ENCODE assay signal across 1 mouse cellular context in the genomic region with DNA sequence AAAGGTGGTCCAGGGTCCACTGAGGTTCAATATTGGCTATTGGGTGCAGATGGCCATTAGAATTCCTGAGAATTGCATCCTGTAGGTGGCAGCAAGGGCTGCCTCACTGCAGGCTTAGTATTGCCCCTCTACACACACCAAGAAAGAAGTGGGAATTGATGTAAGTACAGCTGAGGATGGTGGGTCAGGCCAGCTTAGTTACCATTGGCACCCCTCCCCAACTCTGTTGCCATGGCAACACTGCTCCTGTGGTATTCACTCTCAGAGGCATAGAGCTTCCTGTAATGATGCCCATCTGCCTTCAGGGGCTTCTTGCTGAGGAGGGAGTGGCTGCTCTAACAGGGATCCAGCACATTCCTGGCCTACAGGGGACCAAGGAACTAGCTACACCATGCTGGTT.
TF ChIP-seq lines count a peak whose summit lies in the region.

No protein-coding gene starts in this region.

TF ChIP-seq in CH12.LX, 34 proteins besides CTCF, POLR2A, EP300 and RAD21:
- TF ChIP-seq UBTF (IDR thresholded peaks at IDR 0.05; ENCODE audit: low read depth, low read length) (no peak), USF1 (IDR thresholded peaks at IDR 0.05; ENCODE audit: low read depth, low read length) (no peak), KAT2A (IDR thresholded peaks at IDR 0.05; ENCODE audit: insufficient replicate concordance, low read length) (no peak), RCOR1 (conservative IDR thresholded peaks at IDR 0.05; ENCODE audit: low read depth, low read length) (no peak), PAX5 (IDR thresholded peaks at IDR 0.05; ENCODE audit: low read length) (no peak), MAZ (IDR thresholded peaks at IDR 0.05; ENCODE audit: low read depth, low read length) (no peak), NELFE (IDR thresholded peaks at IDR 0.05; ENCODE audit: low read depth, low read length) (no peak), CHD2 (IDR thresholded peaks at IDR 0.05; ENCODE audit: low read length) (no peak), MAFK (IDR thresholded peaks at IDR 0.05; ENCODE audit: insufficient replicate concordance, low read length) (no peak), IRF4 (IDR thresholded peaks at IDR 0.05; ENCODE audit: low read depth, low read length) (no peak), TBP (conservative IDR thresholded peaks at IDR 0.05; ENCODE audit: low read depth, low read length) (no peak), SMC3 (IDR thresholded peaks at IDR 0.05; ENCODE audit: low read depth, low read length) (no peak), SIN3A (IDR thresholded peaks at IDR 0.05; ENCODE audit: low read length) (no peak)
